1 mouse cellular context compared by ENCODE assay signal in the genomic region with DNA sequence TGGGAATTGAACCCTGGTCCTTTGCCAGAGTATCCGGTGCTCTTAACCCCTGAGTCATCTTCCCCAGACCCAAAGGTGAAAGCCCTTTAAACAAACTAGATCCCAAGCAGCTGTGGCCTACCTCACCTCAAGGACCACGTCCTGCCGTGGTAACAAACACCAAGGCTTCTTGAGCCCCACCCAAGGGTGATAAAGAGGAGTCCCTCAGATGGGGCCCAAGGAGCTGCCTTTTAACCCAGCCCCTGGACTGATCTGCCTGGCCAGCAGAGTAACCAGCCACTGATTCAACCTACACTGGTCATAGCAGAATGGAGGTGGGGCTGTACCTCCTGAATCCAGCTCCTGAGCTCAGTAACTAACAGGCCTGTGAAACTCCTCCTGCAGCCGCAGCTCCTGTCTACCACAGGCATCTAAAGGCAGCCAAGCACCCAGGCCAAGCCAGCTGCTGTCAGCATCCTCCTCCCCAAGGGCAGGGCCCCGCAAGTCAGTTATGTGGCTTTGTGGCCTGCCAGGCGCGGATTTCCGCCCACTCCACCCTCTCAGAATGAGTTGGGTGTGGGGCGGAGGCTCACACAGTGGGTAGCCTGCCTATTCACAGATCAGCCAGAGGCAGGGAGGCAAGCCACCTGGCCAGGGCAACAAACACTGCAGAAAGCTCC.
A peak's percentile ranks its signal among the peaks of the same experiment; 100 is the strongest.
TF ChIP-seq lines count a peak whose summit lies in the region.

No protein-coding gene starts in this region.

TF ChIP-seq in CH12.LX, 34 proteins besides CTCF, POLR2A, EP300 and RAD21 (continued from another document):
- TF ChIP-seq TCF12 (IDR thresholded peaks at IDR 0.05; ENCODE audit: low read depth, low read length) (peak; percentile 63; the same call in 1 of the 2 replicates), ZMIZ1 (IDR thresholded peaks at IDR 0.05; ENCODE audit: low read depth, low read length) (no peak), JUND (conservative IDR thresholded peaks at IDR 0.05; ENCODE audit: low read depth, low read length) (0 out of 2 replicates have a peak, but pooled peaks have one; percentile 7), CHD1 (IDR thresholded peaks at IDR 0.05; ENCODE audit: low read depth, low read length) (no peak), SIN3A (IDR thresholded peaks at IDR 0.05; ENCODE audit: low read length) (no peak; the same call in 1 of the 2 replicates), MAX (IDR thresholded peaks at IDR 0.05; ENCODE audit: low read length) (no peak), ZNF384 (IDR thresholded peaks at IDR 0.05; ENCODE audit: low read depth, low read length) (no peak), PAX5 (IDR thresholded peaks at IDR 0.05; ENCODE audit: low read length) (no peak)
TF ChIP-seq in CH12.LX: peak in this region for 7.
